Mouse (Mus musculus) urinary bladder, postnatal 4 days (tissue): Measurements from ENCODE around the gene Rsad1.

Source experiments
- DNase-seq, 2 experiments: peaks; one replicate each; pipeline ENCODE4 v3.0.0; 2021 to 2022; ENCODE audit warnings: low spot score in 2 of 2

The Rsad1 gene

GRCm38 (mm10) chr11:94548041-94548784 is 842 bp downstream of the Rsad1 start:
- DNase-seq, result peak in 1 of 2 experiments; percentile 36

- DNase-seq, result no peak
Measured at GRCm38 (mm10) chr11:94547271-94547670, 1.8 kb downstream of the Rsad1 start.

- no peak for DNase-seq
Measured at GRCm38 (mm10) chr11:94546381-94546780, 2.7 kb downstream of the Rsad1 start.

- no peak for DNase-seq
Measured at GRCm38 (mm10) chr11:94544422-94544821, 4.6 kb downstream of the Rsad1 start.

GRCm38 (mm10) chr11:94543932-94544331 is 5.1 kb downstream of the Rsad1 start:
- DNase-seq, result peak; percentile 87 to 97

GRCm38 (mm10) chr11:94543344-94543743 is 5.7 kb downstream of the Rsad1 start:
- DNase-seq, result no peak

GRCm38 (mm10) chr11:94542400-94542799 is 6.7 kb downstream of the Rsad1 start:
- no peak for DNase-seq

- no peak for DNase-seq
Measured at GRCm38 (mm10) chr11:94539761-94540160, 9.3 kb downstream of the Rsad1 start.

- peak in 1 of 2 experiments; percentile 28 for DNase-seq
Measured at GRCm38 (mm10) chr11:94538733-94539292, 10.2 kb downstream of the Rsad1 start.

- DNase-seq, result no peak
Measured at GRCm38 (mm10) chr11:94533171-94533570, 15.9 kb downstream of the Rsad1 start.

- DNase-seq, result no peak
Measured at GRCm38 (mm10) chr11:94528879-94529278, 20.2 kb downstream of the Rsad1 start.

GRCm38 (mm10) chr11:94526171-94526879 is 22.7 kb downstream of the Rsad1 start:
- DNase-seq, result no peak

- DNase-seq, result no peak
Measured at GRCm38 (mm10) chr11:94521219-94521843, 27.7 kb downstream of the Rsad1 start, which contains the start of gene Mycbpap. Mycbpap (minus strand) TSS chr11:94521742.

GRCm38 (mm10) chr11:94513452-94513851 is 35.6 kb downstream of the Rsad1 start:
- no peak for DNase-seq

- no peak for DNase-seq
Measured at GRCm38 (mm10) chr11:94508976-94509375, 40.1 kb downstream of the Rsad1 start.

GRCm38 (mm10) chr11:94501482-94501881 is 47.6 kb downstream of the Rsad1 start:
- DNase-seq, result no peak

GRCm38 (mm10) chr11:94500362-94500761 is 48.7 kb downstream of the Rsad1 start:
- DNase-seq, result no peak

- DNase-seq, result peak; percentile 65 to 75
Measured at GRCm38 (mm10) chr11:94499661-94500152, 49.3 kb downstream of the Rsad1 start, which contains the start of gene Epn3. Epn3 (minus strand) TSS chr11:94499974.

- no peak for DNase-seq
Measured at GRCm38 (mm10) chr11:94499035-94499434, 50.0 kb downstream of the Rsad1 start.

GRCm38 (mm10) chr11:94498093-94498996 is 50.7 kb downstream of the Rsad1 start:
- peak in 1 of 2 experiments; percentile 63 for DNase-seq

GRCm38 (mm10) chr11:94495415-94495814 is 53.6 kb downstream of the Rsad1 start:
- DNase-seq, result no peak
